Mouse (Mus musculus): ENCODE results near the gene Ccnb3.
"Not testable (repeated sequence)": the region's sequence is repeated elsewhere in the genome, so short reads cannot be mapped to it uniquely, and the experiment has no call there.

Gene Ccnb3

DNA sequence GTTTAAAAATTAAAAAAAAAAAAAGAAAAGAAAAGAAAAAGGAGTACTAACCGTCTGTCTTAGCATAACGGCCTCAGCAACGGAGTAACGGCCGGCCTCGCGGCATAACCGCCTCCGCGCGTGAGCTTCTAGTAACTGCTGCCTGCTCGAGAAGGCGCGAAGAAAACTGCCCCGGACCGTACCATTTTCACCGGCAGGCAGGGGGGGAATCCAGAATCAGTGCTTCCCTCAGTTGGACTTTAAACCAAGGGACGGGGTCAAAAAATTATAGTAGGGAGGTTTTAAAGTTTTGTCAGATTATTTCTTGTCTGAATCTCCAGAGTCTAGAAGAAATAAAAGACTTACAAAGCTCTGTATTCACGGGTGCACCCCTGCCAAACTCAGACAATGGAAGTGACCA, at the start of gene Ccnb3:
Gene Ccnb3, minus strand, starts transcription at position 101 of the 400 bp plus-strand sequence.
- no peak for DNase-seq

GRCm38 (mm10) chrX:7090323-7090722, 48.9 kb upstream of the Ccnb3 start:
- no peak for DNase-seq

DNA sequence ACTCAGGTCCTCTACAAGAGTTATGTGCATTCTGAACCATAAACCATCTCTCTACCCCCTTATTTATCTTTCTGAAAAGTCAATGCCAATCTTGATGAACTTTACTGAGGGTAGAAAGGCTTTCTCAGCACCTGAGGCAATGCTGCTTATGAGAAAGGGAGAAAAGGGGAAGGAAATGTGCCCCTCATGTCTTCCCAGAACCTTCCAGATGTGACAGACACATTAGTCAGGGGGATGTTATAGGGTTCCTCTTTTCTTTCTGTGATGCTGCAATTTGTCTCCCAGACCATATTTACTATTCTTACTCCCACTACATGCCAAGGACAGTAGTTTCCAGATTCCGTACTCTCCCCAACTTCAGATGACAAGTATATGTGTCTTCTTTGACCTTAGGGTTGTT, 44.5 kb upstream of the Ccnb3 start:
- no peak for DNase-seq

DNA sequence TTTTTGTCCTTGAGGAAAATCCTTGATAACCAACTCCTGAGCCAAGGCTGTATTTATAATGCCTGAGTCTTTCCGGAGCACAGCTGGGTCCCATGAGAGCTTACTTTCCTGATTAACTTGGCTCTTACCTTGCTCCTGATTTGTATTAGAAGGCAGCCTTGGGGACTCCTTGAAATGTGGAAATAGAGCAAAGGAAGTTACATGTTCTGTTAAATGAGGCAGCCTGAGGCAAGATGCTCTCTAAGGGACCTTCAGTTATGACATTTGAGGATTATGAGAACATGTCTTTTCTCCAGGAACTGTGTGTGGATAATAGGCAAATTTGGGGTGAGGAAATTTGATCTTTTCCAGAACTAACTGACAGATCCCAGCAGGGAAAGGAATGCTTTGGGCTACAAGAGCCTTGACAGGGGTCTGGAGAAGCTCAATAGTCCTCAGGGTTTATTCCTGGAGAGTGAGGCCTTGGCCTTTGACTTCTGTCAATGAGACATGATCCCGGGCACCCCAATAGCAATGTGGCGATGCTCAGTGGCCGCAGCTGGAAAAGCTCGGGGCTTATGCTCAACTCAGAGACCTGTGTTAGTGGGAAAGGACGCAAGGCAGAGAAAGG, 38.5 kb upstream of the Ccnb3 start:
- no peak for DNase-seq

DNA sequence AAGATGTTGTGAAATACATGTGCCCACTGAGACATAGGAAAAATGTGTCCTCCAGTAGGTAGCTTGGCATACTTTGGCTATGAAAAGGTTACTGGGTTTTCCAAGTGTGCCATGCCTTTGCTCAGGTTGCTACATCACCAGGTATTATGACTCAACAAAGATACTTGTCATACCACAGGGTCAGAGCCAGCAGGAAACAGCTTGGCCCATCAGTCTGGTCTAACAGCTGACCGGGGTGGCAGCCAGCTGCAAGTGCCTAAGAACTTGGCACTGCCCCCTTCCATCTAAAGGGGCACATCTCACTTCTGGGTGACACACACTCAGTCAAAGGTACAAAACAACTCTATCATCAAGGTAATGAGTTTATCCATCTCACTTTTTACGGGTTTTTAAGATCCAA, 26.6 kb upstream of the Ccnb3 start:
- DNase-seq: no peak

DNA sequence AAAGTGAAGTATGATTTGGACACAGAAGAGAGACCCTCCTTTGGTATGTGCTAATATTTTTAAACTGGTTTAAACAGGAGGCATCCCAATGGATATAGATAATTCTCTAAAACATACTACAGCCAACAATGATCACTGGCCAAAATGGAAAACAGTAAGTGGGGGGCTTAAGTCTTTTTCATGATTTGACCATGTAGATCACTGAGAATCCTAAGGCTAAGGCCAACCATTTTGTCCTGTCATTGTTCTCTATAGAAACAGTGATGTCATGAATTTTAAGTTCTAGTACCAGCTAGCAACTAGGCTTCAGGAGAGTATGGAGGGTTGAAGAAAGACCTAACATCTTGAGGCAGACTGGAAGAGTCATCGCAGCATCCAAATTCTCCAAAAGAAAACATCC, 25.8 kb upstream of the Ccnb3 start, which contains the start of gene Akap4:
Gene Akap4, plus strand, starts transcription at position 301 of the 400 bp plus-strand sequence.
- no peak for DNase-seq

DNA sequence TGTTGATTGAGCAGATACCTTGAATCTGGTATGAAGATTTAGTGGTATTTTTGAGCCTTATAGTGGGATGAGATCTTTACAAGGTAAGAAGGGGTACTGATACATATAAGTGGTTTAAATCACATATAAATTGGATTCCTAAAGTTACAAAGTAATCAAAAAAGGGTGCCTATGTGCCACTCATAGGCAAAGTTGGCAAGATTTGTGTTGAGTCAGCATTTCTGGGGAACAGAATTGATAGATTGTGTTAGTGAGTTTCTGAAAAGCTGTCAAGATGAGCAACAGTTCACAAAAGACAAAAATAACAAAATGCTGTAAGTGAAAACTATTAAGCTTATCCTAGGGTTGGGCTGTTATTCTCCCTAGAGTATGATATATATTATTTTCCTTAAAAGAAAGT, 22.7 kb upstream of the Ccnb3 start:
- DNase-seq: no peak

GRCm38 (mm10) chrX:7057634-7058033, 16.2 kb upstream of the Ccnb3 start:
- DNase-seq: no peak

- no peak for DNase-seq
These were observed 15.6 kb upstream of the Ccnb3 start for GRCm38 (mm10) chrX:7057056-7057455.

DNA sequence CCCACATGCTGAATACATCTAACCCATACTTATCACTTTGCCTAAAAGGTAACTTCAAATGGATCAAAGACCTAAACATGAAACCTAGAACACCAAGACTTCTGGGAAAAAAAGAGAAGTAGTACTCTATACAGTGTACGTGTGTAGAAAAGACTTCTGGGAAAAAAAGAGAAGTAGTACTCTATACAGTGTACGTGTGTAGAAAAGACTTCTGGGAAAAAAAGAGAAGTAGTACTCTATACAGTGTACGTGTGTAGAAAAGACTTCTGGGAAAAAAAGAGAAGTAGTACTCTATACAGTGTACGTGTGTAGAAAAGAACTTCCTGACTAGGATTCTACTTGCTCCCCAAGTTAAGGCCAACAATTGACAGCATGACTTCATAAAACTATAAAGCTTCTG, 57.5 kb downstream of the Ccnb3 start:
- DNase-seq: not testable (repeated sequence)

- DNase-seq: no peak
These were observed 69.5 kb downstream of the Ccnb3 start for GRCm38 (mm10) chrX:6971956-6972355.

DNA sequence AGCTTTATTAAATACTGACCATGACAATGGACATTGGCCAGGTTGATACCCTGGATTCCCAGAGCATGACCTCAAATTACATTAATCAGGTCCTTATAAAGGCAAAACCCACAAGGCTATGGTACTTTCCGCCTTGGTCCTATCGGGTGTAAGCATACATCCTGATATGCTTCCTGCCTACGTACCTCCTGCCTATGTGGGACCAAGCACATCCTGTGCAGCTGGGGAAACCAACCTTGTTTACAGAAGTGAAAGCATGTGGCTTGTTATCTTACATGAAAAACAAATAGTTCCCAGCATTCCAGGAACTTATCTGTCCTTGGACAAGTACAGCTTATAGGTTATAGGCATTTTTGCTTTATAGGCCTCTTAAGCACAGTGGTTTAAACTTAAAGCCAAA, 72.8 kb downstream of the Ccnb3 start:
- no peak for DNase-seq

Data from cerebellum, adult 11 months (tissue).